Mouse (Mus musculus) liver, postnatal 0 days (tissue): Measurements from ENCODE around the gene Dnajb8.

Source experiments
- CTCF ChIP-seq: sonication (generic); IDR thresholded peaks from 2 replicates; pipeline ENCODE4 v1.5.1; 2016; ENCODE audit warnings: antibody characterized with exemption, low read depth
- EP300 ChIP-seq: IDR thresholded peaks from 2 replicates; pipeline ENCODE4 v1.6.1; 2016; ENCODE audit warnings: antibody characterized with exemption, low read depth, mild to moderate bottlenecking

- TF ChIP-seq CTCF (no peak), EP300 (no peak)
Measured at GRCm38 (mm10) chr6:88229221-88229620, 7.2 kb downstream of the Dnajb8 start.
